In genomic region chr14:110470714-110471113, GRCm38 (mm10) we compare ENCODE assay signal across 24 mouse cellular contexts.
"Had no signal": no experiment of that assay in that cellular context is flagged by ENCODE, and none has a peak within 500 bp of the region (broad histone marks: within the 10 kb centered on the region; RNA-seq: fewer than 3 reads in every experiment).

No protein-coding gene starts in this region.

- H3K27me3 ChIP-seq: heart, embryonic 12.5 days; hindbrain, embryonic 13.5 days; intestine, embryonic 15.5 days; limb, embryonic 12.5 days; liver, embryonic 13.5 days had no signal

- H3K36me3 ChIP-seq: heart, embryonic 10.5 days; heart, embryonic 12.5 days; hindbrain, embryonic 13.5 days; intestine, embryonic 15.5 days; limb, embryonic 10.5 days; limb, embryonic 12.5 days; liver, embryonic 13.5 days had no signal

- H3K4me3 ChIP-seq: heart, embryonic 10.5 days; heart, embryonic 12.5 days; hindbrain, embryonic 13.5 days; intestine, embryonic 15.5 days; layer of hippocampus, adult 2 months; left cerebral cortex, adult 2 months; limb, embryonic 10.5 days; limb, embryonic 12.5 days; liver, embryonic 13.5 days had no signal

- ATAC-seq: forebrain, postnatal 0 days; inflammation-experienced regulatory T-cells, adult 6 months; intestine, embryonic 15.5 days; intestine, postnatal 0 days had no signal

- DNase-seq: forebrain, postnatal 0 days; gastrocnemius, postnatal 14 days; gastrocnemius, postnatal 36 days; heart, adult 18-20 months; heart, postnatal 10 days; heart, postnatal 4 days; kidney, adult 18-20 months; kidney, adult 8-10 months; kidney, postnatal 10 days; kidney, postnatal 25 days; kidney, postnatal 4 days; liver; liver, embryonic 13.5 days had no signal

- H3K9ac ChIP-seq: forebrain, postnatal 0 days; heart, embryonic 12.5 days; hindbrain, embryonic 13.5 days; intestine, embryonic 15.5 days; limb, embryonic 12.5 days; liver, embryonic 13.5 days had no signal

- H3K4me2 ChIP-seq: heart, embryonic 12.5 days; hindbrain, embryonic 13.5 days; intestine, embryonic 15.5 days; limb, embryonic 12.5 days; liver, embryonic 11.5 days; liver, embryonic 13.5 days had no signal

- H3K9me3 ChIP-seq: heart, embryonic 10.5 days; heart, embryonic 12.5 days; hindbrain, embryonic 13.5 days; intestine, embryonic 15.5 days; limb, embryonic 10.5 days; limb, embryonic 12.5 days; liver, embryonic 13.5 days had no signal

- H3K27ac ChIP-seq: heart, embryonic 10.5 days; hindbrain, embryonic 13.5 days; intestine, embryonic 15.5 days; layer of hippocampus, adult 2 months; left cerebral cortex, adult 2 months; limb, embryonic 10.5 days; limb, embryonic 12.5 days; liver, embryonic 13.5 days had no signal

- H3K4me1 ChIP-seq: heart, embryonic 10.5 days; heart, embryonic 12.5 days; intestine, embryonic 15.5 days; limb, embryonic 10.5 days; limb, embryonic 12.5 days; liver, embryonic 13.5 days had no signal
